In genomic region chr13:18903623-18904022, GRCm38 (mm10) we compare ENCODE assay signal across 37 mouse cellular contexts. TPM values are rescaled to one million over a fixed set of nuclear protein-coding genes. Genes with fewer than 3 reads are reported as not detected.
"Had no signal": no experiment of that assay in that cellular context is flagged by ENCODE, and none has a peak within 500 bp of the region (broad histone marks: within the 10 kb centered on the region; RNA-seq: fewer than 3 reads in every experiment).

No protein-coding gene starts in this region.

- H3K27ac ChIP-seq: limb, embryonic 10.5 days; limb, embryonic 12.5 days; limb, embryonic 13.5 days; limb, embryonic 15.5 days; liver, embryonic 12.5 days; liver, embryonic 13.5 days; liver, embryonic 14.5 days; liver, embryonic 15.5 days; lung, embryonic 15.5 days; macrophage; midbrain, embryonic 10.5 days; midbrain, embryonic 12.5 days; midbrain, embryonic 13.5 days; midbrain, embryonic 15.5 days; neural tube, embryonic 12.5 days; neural tube, embryonic 13.5 days had no signal

- H3K9me3 ChIP-seq: limb, embryonic 10.5 days; limb, embryonic 12.5 days; limb, embryonic 13.5 days; limb, embryonic 15.5 days; liver, embryonic 12.5 days; liver, embryonic 13.5 days; liver, embryonic 15.5 days; lung, embryonic 15.5 days; megakaryocyte, embryonic 14.5 days; midbrain, embryonic 10.5 days; midbrain, embryonic 12.5 days; midbrain, embryonic 13.5 days; midbrain, embryonic 15.5 days; neural tube, embryonic 12.5 days; neural tube, embryonic 13.5 days had no signal

- DNase-seq: left cerebral cortex, postnatal 4 days; liver; liver, embryonic 13.5 days; liver, postnatal 0 days; lung, adult 18-20 months; lung, embryonic 14.5 days; lung, postnatal 10 days; lung, postnatal 14 days; lung, postnatal 36 days; lung, postnatal 4 days; midbrain, embryonic 14.5 days had no signal

- H3K9ac ChIP-seq: limb, embryonic 12.5 days; limb, embryonic 13.5 days; limb, embryonic 15.5 days; liver, embryonic 12.5 days; liver, embryonic 13.5 days; liver, embryonic 14.5 days; liver, embryonic 15.5 days; liver, postnatal 0 days; lung, embryonic 14.5 days; lung, embryonic 15.5 days; midbrain, embryonic 12.5 days; midbrain, embryonic 13.5 days; midbrain, embryonic 15.5 days; neural tube, embryonic 12.5 days; neural tube, embryonic 13.5 days had no signal

- H3K4me2 ChIP-seq: limb, embryonic 12.5 days; limb, embryonic 13.5 days; limb, embryonic 15.5 days; liver, embryonic 11.5 days; liver, embryonic 12.5 days; liver, embryonic 13.5 days; liver, embryonic 15.5 days; lung, embryonic 14.5 days; lung, embryonic 15.5 days; midbrain, embryonic 11.5 days; midbrain, embryonic 12.5 days; midbrain, embryonic 13.5 days; midbrain, embryonic 15.5 days; neural tube, embryonic 12.5 days; neural tube, embryonic 13.5 days had no signal

- H3K4me3 ChIP-seq: limb, embryonic 10.5 days; limb, embryonic 12.5 days; limb, embryonic 13.5 days; limb, embryonic 15.5 days; liver, embryonic 12.5 days; liver, embryonic 13.5 days; liver, embryonic 15.5 days; lung, embryonic 15.5 days; megakaryocyte, embryonic 14.5 days; midbrain, embryonic 10.5 days; midbrain, embryonic 12.5 days; midbrain, embryonic 13.5 days; midbrain, embryonic 15.5 days; myocyte; neural tube, embryonic 12.5 days; neural tube, embryonic 13.5 days had no signal

- H3K4me1 ChIP-seq: limb, embryonic 10.5 days; limb, embryonic 12.5 days; limb, embryonic 13.5 days; limb, embryonic 15.5 days; liver, embryonic 12.5 days; liver, embryonic 13.5 days; liver, embryonic 15.5 days; lung, embryonic 15.5 days; megakaryocyte, embryonic 14.5 days; midbrain, embryonic 10.5 days; midbrain, embryonic 12.5 days; midbrain, embryonic 13.5 days; midbrain, embryonic 15.5 days; neural tube, embryonic 12.5 days; neural tube, embryonic 13.5 days had no signal

- ATAC-seq: liver, embryonic 12.5 days; liver, postnatal 0 days; lung, postnatal 0 days; midbrain, embryonic 13.5 days; midbrain, embryonic 15.5 days; midbrain, embryonic 16.5 days had no signal

- H3K36me3 ChIP-seq: limb, embryonic 10.5 days; limb, embryonic 12.5 days; limb, embryonic 13.5 days; limb, embryonic 15.5 days; liver, embryonic 12.5 days; liver, embryonic 13.5 days; liver, embryonic 15.5 days; lung, embryonic 15.5 days; midbrain, embryonic 10.5 days; midbrain, embryonic 12.5 days; midbrain, embryonic 13.5 days; midbrain, embryonic 15.5 days; neural tube, embryonic 12.5 days; neural tube, embryonic 13.5 days had no signal

- H3K27me3 ChIP-seq: limb, embryonic 12.5 days; limb, embryonic 13.5 days; limb, embryonic 15.5 days; liver, embryonic 12.5 days; liver, embryonic 13.5 days; liver, embryonic 15.5 days; lung, embryonic 15.5 days; megakaryocyte, embryonic 14.5 days; midbrain, embryonic 12.5 days; midbrain, embryonic 13.5 days; midbrain, embryonic 15.5 days; neural tube, embryonic 12.5 days; neural tube, embryonic 13.5 days had no signal

RNA-seq across cellular contexts. Expression of gene Amph, which starts 44.4 kb away (rescaled TPM):
- total RNA-seq: megakaryocyte progenitor cell, adult 5-6 weeks; megakaryocyte, adult 5-6 weeks; megakaryocyte-erythroid progenitor cell, adult 5-6 weeks; monocyte, adult 5-6 weeks had no signal
- polyA plus RNA-seq: liver, adult 2 months; macrophage; myocyte had no signal
